Mouse (Mus musculus): ENCODE results near the gene Kcnt2. TPM values are rescaled to one million over a fixed set of nuclear protein-coding genes. Genes with fewer than 3 reads are reported as not detected.

The Kcnt2 gene
- total RNA-seq (2021), result 10 to 100 TPM; 53.4 to 58.3 TPM
- long read RNA-seq, experiment 1, partial matches to known transcripts, result 1 of 11 reads
- long read RNA-seq, experiment 1, other reads (novel, unspliced or antisense), result 7 of 11 reads
- long read RNA-seq, experiment 2, partial matches to known transcripts, result 1 of 6 reads
- long read RNA-seq, experiment 2, other reads (novel, unspliced or antisense), result 5 of 6 reads

DNA sequence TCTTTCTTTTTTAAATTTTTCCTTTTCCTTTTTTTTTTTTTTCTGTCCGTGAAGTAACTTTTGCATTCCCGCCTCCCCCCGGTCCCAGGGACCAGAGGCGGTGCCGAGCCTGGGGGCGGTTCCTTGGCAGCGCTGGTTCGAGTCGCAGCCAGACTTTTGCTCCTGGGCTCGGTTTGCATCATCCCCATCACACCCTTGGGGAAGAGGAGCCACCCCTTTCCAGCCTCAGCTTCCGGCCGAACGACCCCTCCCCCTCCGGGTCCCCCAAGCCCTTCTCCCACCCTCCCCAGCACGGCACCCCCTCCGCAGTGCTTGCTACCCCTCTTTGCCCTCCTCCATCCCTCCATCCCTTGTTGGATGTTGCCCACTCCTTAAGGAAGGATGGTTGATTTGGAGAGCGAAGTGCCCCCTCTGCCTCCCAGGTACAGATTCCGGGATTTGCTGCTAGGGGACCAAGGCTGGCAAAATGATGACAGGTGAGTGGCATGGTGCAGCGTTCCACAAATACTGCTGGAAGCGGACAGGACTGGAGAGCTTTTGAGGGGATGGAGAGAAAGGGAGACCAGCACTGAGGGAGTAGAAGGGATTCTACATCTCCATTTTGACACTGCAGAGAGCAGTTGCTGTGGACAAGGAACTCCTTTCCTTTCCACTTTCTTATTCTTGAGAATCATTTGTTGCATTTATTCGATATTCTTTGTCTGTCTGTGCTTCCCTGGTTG is at the start of gene Kcnt2:
TSS of gene Kcnt2 (plus strand) at position 283 of the 722 bp plus-strand sequence.
- DNase-seq (ENCODE audit: low spot score in 2 of 2), result peak; percentile 66 to 76

DNA sequence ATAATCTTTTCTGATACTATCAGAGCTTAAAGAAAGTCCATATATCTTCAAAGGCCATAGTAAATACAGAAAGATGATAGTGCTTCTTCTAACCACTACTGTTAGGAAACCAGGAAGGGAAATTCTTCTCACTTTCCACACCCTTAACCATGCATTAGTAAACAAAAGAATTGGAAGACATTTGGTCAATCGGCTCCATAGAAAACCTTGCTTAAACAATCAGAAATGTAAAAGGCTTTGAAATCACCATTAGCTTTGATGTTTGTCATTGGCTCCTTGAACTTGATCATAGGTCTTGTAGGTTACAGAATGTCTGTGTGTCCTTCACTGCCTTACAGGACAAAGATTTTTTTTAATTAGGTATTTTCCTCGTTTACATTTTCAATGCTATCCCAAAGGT is 40.6 kb upstream of the Kcnt2 start:
- no peak for DNase-seq (ENCODE audit: low spot score in 2 of 2)

DNA sequence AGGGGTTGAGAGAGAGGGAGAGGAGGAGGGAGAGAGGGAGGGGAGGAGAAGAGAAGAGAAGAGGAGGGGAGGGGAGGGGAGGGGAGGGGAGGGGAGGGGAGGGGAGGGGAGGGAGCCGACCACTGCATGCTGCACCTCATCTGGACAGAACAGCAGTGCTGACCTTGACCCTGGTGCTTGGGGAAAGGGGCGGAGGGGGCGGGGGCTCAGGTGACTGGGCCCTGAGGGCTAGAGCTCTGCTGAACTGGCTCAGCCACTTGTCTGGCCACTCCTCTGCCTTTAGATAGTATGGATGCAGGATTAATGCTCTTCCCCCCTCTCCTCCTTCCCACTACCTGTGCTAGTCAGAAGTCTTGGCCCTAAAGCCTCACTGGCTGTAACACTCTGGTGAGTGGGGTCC is 20.7 kb upstream of the Kcnt2 start:
- DNase-seq (ENCODE audit: low spot score in 2 of 2), result no peak

DNA sequence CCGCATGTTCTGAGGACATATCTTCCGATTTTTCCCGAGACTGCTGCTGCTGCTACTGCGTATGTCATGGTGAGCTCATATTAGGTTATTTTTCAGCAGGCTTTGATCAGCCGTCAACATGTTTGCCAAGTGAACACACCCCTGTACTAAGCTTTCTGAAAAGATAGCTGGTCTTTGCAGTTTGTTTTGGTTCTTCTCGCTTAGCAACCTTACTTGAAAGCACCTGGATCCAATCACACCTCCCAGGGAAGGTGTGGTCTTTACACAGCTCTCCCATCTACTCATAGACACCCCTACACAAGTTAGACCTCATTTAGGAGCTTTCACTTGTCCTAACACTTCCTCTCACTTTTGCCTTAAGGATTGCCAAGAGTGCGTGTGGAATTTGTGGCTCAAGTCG is 19.3 kb upstream of the Kcnt2 start:
- no peak for DNase-seq (ENCODE audit: low spot score in 2 of 2)

DNA sequence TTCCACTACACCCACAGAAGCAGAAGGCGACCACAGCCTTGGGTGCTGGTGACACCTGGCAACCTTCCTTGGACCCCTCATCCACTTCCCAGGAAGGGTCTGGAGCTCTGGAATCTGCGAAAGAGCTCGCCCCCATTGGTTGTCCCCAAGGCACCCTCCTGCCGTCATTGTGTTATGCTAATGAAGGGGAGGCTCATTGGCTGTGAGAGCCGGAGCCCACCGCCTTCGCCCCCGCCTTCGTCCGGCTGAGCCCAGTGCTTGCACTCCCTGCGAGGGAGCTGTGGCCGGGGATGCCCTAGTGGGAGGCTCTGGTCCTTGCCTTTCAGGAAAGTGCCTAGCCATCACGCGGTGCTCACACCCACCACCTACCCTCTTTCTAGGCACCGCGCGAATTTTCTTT is 493 bp upstream of the Kcnt2 start:
- DNase-seq (ENCODE audit: low spot score in 2 of 2), result peak; percentile 50 to 77

DNA sequence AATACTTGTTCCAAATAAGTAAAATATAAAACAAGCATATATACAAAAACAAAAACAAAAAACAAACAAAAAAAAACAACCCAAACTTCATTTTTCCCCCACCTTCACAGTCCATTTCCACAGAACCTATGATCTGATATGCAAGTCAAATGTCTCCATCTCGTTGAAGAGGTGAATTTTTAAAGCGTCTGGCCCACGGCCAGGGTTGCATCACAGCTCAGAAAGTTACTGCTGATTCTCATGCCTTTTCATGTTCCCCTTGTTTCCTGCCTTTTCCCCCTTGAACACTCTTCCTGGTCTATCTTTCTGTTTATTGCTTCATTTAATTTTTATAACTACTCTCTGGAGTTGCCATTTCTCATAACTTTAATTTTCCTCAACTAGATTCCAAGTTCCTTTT is 18.7 kb downstream of the Kcnt2 start:
- no peak for DNase-seq (ENCODE audit: low spot score in 2 of 2)

DNA sequence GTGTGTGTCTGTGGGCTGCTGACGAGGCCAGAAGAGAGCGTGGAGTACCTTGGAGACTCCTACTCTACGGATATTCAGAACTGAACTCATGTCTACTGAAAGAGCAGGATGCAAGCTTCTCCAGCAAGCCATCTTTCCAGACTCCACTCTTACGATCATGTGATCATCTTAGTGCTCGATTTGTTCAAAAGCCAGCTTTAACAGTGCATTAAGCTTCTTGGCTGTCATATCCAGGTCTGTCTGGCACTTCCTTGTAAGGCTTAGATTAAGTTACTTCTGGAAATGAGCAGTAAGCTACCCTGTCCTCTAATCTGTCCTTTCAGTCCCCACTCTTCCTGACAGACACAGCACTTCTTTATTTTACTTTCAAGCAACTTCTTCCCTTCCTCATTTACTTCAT is 20.1 kb downstream of the Kcnt2 start:
- no peak for DNase-seq (ENCODE audit: low spot score in 2 of 2)

DNA sequence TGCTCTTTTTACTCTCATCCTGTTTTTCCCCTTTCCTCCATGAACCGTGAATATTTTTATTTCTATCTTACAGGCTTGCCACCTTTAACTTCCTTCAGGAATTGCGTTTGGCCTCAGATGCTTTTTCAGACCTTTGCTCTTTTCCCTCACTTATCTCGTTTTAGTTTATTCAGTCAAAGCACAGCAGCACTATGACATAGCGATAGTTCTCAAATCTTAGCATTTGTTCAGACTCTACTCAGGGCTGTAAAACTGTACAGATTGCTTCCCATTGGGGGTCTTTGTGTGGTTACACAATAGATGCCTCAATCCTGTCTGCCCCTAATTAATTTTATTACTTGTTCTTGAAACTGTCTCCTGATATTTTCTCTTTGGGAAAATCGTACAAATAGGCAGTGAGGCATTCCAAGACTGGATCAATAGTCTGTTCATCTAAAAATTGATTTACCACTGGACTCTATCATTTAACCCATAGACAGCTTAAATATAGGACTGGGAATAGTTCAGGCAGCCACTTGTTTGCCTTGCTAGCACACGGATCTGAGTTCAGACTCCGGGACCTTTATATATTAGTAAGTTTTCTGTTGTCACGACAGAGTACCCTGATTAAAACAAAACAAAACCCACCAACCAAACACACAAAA is 20.8 kb downstream of the Kcnt2 start:
- DNase-seq (ENCODE audit: low spot score in 2 of 2), result no peak

DNA sequence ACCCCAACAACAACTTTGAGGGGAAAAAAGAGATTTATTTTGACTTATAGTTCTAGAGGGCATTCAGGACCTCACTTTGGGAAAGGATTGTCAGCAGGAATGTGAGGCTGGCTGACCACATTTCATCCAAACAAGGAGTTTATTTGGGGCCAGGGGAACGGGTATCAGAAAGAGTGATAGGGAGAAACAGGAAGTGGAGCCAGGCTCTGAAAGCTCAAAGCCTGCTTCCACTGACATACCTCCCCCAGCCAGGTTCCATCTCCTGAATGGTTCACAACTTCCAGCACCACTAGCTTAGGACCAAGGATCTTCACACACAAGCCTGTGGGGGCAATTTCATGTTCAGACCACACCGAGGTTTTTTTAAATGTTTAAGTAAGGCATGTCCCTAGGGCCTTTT is 21.3 kb downstream of the Kcnt2 start:
- DNase-seq (ENCODE audit: low spot score in 2 of 2), result no peak

DNA sequence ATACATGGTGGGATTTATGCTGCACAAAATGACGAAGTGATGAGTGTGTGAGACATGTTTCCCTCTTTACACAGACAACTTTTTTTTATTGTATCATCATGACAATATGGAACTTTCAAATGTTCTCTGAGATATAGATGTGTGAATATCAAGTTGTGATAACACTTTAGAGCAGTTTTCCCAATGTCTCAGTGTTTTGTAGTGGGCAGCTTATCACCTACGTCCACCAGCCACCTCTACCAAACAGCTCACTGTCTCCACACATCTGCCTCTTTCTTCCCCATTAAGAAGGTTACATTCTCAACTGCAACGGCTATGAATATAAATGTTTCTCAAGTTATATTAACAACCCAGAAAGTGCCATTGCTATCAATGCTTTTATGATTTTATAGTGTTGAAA is 27.7 kb downstream of the Kcnt2 start:
- DNase-seq (ENCODE audit: low spot score in 2 of 2), result no peak

DNA sequence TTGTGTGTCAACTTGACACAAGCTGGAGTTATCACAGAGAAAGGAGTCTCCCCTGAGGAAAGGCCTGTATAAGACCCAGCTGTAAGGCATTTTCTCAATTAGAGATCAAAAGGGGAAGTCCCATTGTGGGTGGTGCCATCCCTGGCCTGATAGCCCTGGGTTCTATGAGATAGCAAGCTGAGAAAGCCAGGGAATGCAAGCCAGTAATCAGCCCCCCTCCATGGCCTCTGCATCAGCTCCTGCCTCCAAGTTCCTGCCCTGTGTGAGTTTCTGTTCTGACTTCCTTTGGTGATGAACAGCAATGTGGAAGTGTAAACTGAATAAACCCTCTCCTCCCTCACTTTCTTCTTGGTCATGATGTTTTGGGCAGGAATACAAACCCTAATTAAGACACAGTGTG is 29.9 kb downstream of the Kcnt2 start:
- DNase-seq (ENCODE audit: low spot score in 2 of 2), result no peak

DNA sequence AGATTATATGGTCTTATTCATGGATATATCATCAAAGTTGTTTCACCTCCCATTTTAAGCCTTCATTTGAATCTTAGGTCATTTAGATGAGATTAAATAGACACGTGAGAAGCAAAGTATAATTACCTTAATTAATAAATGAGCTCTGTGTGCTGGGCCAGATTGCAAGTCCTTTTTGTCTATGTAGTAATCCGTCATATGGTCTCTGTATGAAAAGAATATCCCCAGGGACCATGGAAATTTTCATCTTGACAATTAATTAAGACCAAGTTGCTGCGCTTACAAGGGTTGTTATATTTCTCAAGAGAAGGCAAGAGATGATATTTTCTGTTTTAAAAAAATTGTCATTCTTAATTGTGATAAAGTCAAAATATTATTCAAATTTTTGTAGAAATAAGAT is 47.2 kb downstream of the Kcnt2 start:
- no peak for DNase-seq (ENCODE audit: low spot score in 2 of 2)

DNA sequence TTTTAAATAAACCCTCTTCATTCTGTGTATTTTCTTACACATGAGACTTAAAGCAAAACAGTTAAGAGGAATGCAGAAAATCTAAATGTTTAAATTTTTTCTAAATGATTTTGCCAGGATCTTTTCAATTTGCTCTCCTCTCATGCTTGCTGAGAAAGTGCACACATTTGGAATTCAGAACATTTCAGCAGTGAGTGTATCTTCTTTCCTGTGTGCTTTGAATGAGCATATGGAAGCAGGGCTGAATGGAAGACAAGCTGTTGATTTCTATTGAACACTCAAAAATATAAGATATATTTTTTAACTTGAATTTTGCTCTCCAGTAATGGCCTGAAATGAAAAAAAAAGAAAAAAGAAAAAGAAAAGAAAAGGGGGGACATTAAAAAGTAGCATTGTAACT is 49.5 kb downstream of the Kcnt2 start:
- DNase-seq (ENCODE audit: low spot score in 2 of 2), result no peak

DNA sequence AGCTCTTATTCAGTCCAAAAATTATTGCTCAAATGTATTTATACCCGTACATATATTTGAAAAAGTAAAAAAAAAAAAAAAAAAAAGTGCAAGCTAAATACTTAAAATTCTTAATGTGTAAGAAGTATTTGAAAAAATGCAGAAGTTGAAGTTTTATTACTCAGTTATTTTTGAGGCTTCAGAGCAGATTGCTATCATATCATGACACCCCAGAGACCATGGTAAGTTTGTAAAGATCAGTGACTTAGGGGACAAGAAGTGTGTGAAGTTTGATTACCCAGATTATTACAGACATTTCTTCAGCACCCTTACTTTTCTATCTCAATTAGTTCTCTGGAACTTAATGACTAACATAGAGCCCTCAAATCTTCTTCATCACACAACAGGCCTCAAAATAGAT is 58.3 kb downstream of the Kcnt2 start:
- no peak for DNase-seq (ENCODE audit: low spot score in 2 of 2)

DNA sequence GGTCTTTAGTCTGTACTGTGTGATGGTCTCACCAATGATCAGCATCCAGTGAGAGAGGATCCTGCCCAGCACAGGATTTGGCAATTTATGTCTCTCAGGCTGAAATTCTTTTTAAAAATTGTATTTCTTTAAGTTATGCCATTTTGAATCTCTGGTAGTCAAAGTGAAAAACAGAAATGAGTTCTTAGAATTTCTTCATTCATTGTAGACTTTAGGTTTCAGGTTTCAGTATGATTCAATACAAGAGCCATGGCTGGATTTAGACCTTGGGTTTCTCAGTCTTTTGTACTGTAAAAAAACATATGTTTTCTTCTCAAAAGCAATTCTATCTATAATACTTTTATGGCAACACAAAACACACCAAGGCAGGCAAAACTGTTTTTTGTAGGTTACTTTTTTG is 59.4 kb downstream of the Kcnt2 start:
- no peak for DNase-seq (ENCODE audit: low spot score in 2 of 2)

DNA sequence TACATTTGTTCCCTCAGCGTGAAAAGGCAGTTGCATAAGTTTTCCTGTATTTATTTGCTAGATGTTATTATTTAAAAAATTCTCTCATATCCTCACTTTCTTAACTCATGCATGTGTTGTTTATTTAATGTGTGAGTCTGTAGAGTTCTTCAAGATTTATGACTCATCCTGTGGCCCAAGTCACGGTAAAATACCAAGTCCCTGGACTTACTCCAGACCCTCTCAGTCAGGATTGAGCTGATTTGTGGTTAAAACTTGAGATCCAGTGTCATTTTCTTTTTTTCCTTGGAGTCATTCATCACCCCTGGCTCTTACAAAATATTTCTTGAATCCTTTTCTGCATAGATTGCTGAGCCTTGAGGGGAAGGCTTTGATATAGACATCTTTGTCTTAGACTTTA is 60.4 kb downstream of the Kcnt2 start:
- DNase-seq (ENCODE audit: low spot score in 2 of 2), result no peak

DNA sequence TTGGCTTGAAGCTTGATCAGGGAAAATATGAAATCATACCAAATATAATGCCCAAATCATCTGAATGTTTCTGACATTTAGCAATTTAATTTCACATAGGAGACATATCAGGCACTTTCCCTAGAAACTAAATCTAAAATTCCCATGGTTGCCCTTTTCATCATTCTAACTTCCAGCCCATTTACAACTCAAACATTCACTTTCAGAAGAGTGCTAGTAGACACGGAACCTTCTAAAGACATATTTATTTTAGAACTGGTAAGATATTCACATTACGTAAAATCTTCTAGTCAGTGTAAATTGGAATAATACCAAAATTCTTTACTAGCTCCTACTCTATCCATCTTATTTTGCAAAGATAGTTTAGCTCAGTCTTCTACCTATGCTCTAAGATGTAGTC is 64.8 kb downstream of the Kcnt2 start:
- no peak for DNase-seq (ENCODE audit: low spot score in 2 of 2)

DNA sequence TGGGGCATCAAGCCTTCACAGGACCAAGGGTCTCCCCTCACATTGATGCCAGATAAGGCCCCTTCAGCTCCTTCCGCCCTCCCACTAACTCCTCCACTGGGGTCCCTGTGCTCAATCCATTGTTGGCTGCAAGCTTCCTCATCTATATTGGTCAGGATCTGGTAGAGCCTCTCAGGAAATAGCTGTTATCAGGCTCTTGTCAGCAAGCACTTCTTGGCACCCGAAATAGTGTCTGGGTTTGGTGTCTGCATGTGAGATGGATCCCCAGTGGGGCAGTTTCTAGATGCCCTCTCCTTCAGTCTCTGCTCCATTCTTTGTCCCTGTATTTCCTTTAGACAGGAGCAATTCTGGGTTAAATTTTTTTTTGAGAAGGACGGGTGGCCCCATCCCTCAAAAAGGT is 79.1 kb downstream of the Kcnt2 start:
- DNase-seq (ENCODE audit: low spot score in 2 of 2), result no peak

DNA sequence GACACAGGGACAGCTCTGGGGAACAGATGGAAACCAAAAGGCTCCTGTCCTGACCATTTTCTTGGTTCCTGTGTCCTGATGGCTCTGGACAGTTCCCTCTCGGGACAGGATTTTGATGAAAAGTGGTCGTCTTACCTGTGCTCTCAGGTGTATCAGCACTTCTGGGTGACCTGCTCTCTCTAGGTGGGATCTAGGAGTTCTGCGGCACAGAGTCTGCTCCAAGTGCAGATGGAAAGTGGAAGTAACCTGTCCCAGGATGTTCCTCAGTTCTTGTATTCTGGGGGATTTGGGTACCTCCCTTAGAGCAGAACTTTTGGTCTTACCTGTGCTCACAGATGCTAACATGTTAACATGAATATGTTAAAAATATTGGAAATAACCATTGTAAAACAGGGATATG is 80.8 kb downstream of the Kcnt2 start:
- DNase-seq (ENCODE audit: low spot score in 2 of 2), result no peak

DNA sequence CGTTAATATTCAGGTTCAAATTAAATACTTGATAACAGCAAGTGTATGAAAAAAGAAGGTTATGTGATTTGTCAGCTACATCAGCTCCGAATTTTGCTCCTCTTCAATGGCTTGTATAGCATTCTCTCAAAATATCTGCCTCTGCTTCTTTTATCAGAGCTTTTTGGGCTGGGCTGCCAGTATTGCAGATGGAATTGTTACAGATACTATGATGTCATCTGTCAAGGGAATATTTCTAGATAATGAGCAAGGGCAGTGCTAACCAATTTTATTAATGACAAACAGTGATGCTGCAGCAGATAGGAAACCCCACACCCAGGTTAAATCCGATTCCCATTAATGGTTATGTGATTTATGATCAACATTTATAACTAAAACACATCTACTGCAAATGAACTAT is 87.7 kb downstream of the Kcnt2 start:
- no peak for DNase-seq (ENCODE audit: low spot score in 2 of 2)

DNA sequence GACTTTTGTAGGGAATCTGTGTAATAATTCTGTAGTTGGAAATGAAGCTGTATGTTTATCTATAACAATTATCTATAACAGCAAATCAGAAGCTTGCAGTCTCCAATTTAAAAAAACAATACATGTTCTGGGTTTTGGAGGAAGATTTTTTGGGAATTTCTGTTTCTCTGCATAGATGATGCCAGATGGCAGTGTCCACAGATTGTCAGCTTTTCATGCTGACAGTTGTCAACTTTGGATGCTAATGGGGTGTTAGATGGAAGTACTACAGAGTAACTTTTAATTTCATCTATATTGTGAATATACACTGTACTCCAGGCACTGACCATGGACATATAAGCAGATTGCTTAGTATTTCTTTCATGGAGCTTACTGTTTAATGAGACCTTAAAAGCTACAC is 92.5 kb downstream of the Kcnt2 start:
- DNase-seq (ENCODE audit: low spot score in 2 of 2), result no peak

DNA sequence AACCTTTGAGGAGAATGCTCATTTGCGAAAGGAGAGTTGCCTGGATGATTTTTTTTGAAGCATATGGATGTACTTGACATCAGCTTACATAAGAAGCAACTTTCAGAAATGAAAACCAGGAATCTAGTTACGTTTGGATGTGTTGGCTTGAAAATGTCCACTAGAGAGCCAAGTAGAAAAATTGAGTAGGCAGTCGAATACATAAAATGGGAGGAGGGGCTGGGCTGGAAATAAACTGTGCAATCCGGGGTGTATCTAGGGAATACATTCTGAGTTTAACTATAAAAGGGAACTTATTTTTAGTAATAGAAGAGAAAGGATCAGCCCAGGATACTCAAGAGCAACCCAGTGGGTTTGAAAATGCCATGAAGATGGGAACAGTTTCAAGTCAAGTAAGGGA is 93.4 kb downstream of the Kcnt2 start:
- peak; percentile 34 to 62 for DNase-seq (ENCODE audit: low spot score in 2 of 2)

DNA sequence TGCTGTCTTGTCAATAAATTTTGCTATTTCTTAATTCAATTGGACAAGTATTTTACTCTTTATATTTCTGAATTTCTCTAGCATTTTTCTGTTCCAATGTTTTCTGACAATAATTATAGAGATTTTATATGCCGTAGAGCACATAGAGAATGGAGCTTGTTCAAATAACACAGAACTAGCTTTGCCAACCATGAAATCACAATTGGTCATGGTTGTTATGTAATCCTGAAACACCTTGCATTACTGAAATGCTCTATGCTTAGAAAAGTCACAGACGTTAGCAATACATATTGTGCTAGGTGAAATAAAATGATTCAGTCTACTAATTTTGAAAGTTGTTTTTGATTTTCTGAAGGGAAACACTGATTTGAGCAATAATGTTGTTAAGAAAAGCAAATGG is 118.8 kb downstream of the Kcnt2 start:
- no peak for DNase-seq (ENCODE audit: low spot score in 2 of 2)

Data from left cerebral cortex, adult 18-20 months (tissue).